Mouse (Mus musculus): ENCODE data around the gene Cux2.

Gene Cux2

GRCm38 (mm10) chr5:122050017-122050831 lies at the start of gene Cux2:
Gene Cux2, minus strand, starts transcription at chr5:122050102.
- DNase-seq = peak; percentile 82

- no peak for DNase-seq
Observed at GRCm38 (mm10) chr5:122094439-122094838, 44.5 kb upstream of the Cux2 start.

GRCm38 (mm10) chr5:122093734-122094133 lies 43.8 kb upstream of the Cux2 start:
- DNase-seq = no peak

GRCm38 (mm10) chr5:122092794-122093193 lies 42.9 kb upstream of the Cux2 start:
- no peak for DNase-seq

GRCm38 (mm10) chr5:122091070-122091469 lies 41.2 kb upstream of the Cux2 start:
- no peak for DNase-seq

GRCm38 (mm10) chr5:122089664-122090063 lies 39.8 kb upstream of the Cux2 start:
- no peak for DNase-seq

GRCm38 (mm10) chr5:122088917-122089316 lies 39.0 kb upstream of the Cux2 start:
- DNase-seq = peak; percentile 74

GRCm38 (mm10) chr5:122086121-122086520 lies 36.2 kb upstream of the Cux2 start:
- DNase-seq = no peak

GRCm38 (mm10) chr5:122085291-122085690 lies 35.4 kb upstream of the Cux2 start:
- no peak for DNase-seq

- no peak for DNase-seq
Observed at GRCm38 (mm10) chr5:122084470-122084869, 34.6 kb upstream of the Cux2 start.

- no peak for DNase-seq
Observed at GRCm38 (mm10) chr5:122083282-122083681, 33.4 kb upstream of the Cux2 start.

GRCm38 (mm10) chr5:122081471-122081870 lies 31.6 kb upstream of the Cux2 start:
- no peak for DNase-seq

GRCm38 (mm10) chr5:122080930-122081329 lies 31.0 kb upstream of the Cux2 start:
- DNase-seq = peak; percentile 87

GRCm38 (mm10) chr5:122079796-122080195 lies 29.9 kb upstream of the Cux2 start:
- DNase-seq = no peak

- no peak for DNase-seq
Observed at GRCm38 (mm10) chr5:122077244-122077643, 27.3 kb upstream of the Cux2 start.

GRCm38 (mm10) chr5:122075736-122076135 lies 25.8 kb upstream of the Cux2 start:
- no peak for DNase-seq

GRCm38 (mm10) chr5:122071997-122072396 lies 22.1 kb upstream of the Cux2 start:
- no peak for DNase-seq

GRCm38 (mm10) chr5:122070963-122071800 lies 21.3 kb upstream of the Cux2 start:
- DNase-seq = no peak

GRCm38 (mm10) chr5:122068563-122068962 lies 18.7 kb upstream of the Cux2 start:
- no peak for DNase-seq

- no peak for DNase-seq
Observed at GRCm38 (mm10) chr5:122063204-122063933, 13.5 kb upstream of the Cux2 start.

- DNase-seq = no peak
Observed at GRCm38 (mm10) chr5:122062479-122062878, 12.6 kb upstream of the Cux2 start.

- DNase-seq = no peak
Observed at GRCm38 (mm10) chr5:122060767-122061333, 10.9 kb upstream of the Cux2 start.

Measured in cerebellum, adult 11-12 months (tissue).